Mouse (Mus musculus): ENCODE results near the gene Nr1i2. TPM values are rescaled to one million over a fixed set of nuclear protein-coding genes. Genes with fewer than 3 reads are reported as not detected.

Nr1i2 gene
- polyA plus RNA-seq, 1 experiment from 2014 or later = not detected

Other genes with a start within 250 kb of the Nr1i2 start
- 56.8 and 59.9 TPM in 2 replicates for gene Gsk3b, start 205.8 kb downstream of the Nr1i2 start, polyA plus RNA-seq (2015; fragmentation: Nextera tagmentation; extraction: Ambion mirVana)
- gene Maats1, start 47.3 kb upstream of the Nr1i2 start, polyA plus RNA-seq (2015; fragmentation: Nextera tagmentation; extraction: Ambion mirVana) = 1.8 and 4.2 TPM in 2 replicates
- gene Cox17, start 52.2 kb upstream of the Nr1i2 start, polyA plus RNA-seq (2015; fragmentation: Nextera tagmentation; extraction: Ambion mirVana) = 122 and 124 TPM in 2 replicates
- not detected in 2 replicates for gene Gm21987, start 52.2 kb upstream of the Nr1i2 start, polyA plus RNA-seq (2015; fragmentation: Nextera tagmentation; extraction: Ambion mirVana)
- 5.2 and 9.7 TPM in 2 replicates for gene Popdc2, start 67.4 kb upstream of the Nr1i2 start, polyA plus RNA-seq (2015; fragmentation: Nextera tagmentation; extraction: Ambion mirVana)
- 0.49 and 0.60 TPM in 2 replicates for gene Pla1a, start 138.3 kb upstream of the Nr1i2 start, polyA plus RNA-seq (2015; fragmentation: Nextera tagmentation; extraction: Ambion mirVana)
- 105 and 109 TPM in 2 replicates for gene Adprh, start 157.9 kb upstream of the Nr1i2 start, polyA plus RNA-seq (2015; fragmentation: Nextera tagmentation; extraction: Ambion mirVana)
- gene Cd80, start 160.7 kb upstream of the Nr1i2 start, polyA plus RNA-seq (2015; fragmentation: Nextera tagmentation; extraction: Ambion mirVana) = 0.21 and 0.41 TPM in 2 replicates
- 28.9 and 29.9 TPM in 2 replicates for gene Timmdc1, start 227.8 kb upstream of the Nr1i2 start, polyA plus RNA-seq (2015; fragmentation: Nextera tagmentation; extraction: Ambion mirVana)